Mouse (Mus musculus) layer of hippocampus, postnatal 14 days (tissue): ENCODE data around the gene Irf9. TPM values are rescaled to one million over a fixed set of nuclear protein-coding genes. Genes with fewer than 3 reads are reported as not detected.

Experiments
- DNase-seq, 2 experiments: peaks; one replicate each; pipeline ENCODE4 v3.0.0; 2021 to 2022; ENCODE audit warnings: low spot score in 2 of 2, mixed read lengths in 1 of 2
- total RNA-seq, 2 experiments: library from RNA; stranded (reverse); gene quantifications; 2 replicates each; pipeline ENCODE4 v1.2.3; 2021

The Irf9 gene
- total RNA-seq, 2 experiments from 2014 or later = 8.2 to 8.5 TPM

DNA sequence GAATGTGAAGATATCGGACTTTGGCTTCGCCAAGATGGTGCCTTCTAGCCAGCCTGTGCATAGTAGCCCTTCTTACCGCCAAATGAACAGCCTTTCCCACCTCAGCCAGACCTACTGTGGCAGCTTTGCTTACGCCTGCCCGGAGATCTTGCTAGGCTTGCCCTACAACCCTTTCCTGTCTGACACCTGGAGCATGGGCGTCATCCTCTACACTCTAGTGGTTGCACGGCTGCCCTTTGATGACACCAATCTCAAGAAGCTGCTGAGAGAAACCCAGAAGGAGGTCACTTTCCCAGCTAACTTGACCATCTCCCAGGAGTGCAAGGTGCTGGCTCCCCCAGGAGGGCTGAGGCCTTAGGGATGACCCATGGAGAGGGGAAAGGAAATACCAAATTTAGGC lies 48.2 kb downstream of the Irf9 start:
- no peak for DNase-seq

GRCm38 (mm10) chr14:55656935-55657334 lies 53.6 kb downstream of the Irf9 start:
- no peak for DNase-seq

DNA sequence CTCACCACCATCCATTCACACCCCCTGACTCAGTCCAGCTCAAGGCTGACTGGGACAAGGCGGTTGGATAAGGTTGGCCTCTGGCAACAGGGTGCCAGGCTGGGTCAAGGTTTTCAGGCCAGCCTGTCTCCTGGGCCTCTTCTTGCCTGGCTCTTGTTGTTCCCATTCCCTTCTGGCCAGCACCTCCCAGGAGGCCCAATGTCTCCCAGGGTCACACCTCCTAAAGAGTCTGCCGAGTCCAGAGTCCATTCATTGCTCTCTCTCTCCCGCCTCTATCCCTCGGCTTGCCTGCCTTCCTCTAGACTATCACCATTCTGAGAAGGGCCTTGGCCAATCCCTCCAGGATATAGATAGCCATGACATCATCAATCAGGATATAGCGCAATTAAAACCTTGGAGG lies 54.6 kb downstream of the Irf9 start:
- no peak for DNase-seq

Other genes with a start within 250 kb of the Irf9 start
- 10 to 100 TPM; 17.0 to 21.9 TPM for gene Dhrs4, start 124.8 kb upstream of the Irf9 start, total RNA-seq
- 10 to 100 TPM; 68.3 to 97.6 TPM for gene Carmil3, start 112.9 kb upstream of the Irf9 start, total RNA-seq
- gene Cpne6, start 93.1 kb upstream of the Irf9 start, total RNA-seq = 100 to 1,000 TPM; 544 to 545 TPM
- 1 to 10 TPM; 1.5 to 2.2 TPM for gene Nrl, start 78.6 kb upstream of the Irf9 start, total RNA-seq
- 10 to 100 TPM; 24.0 to 26.8 TPM for gene Pck2, start 63.3 kb upstream of the Irf9 start, total RNA-seq
- 10 to 100 TPM; 66.9 to 72.3 TPM for gene Dcaf11, start 43.6 kb upstream of the Irf9 start, total RNA-seq
- gene A730061H03Rik, start 43.2 kb upstream of the Irf9 start, total RNA-seq = 1 to 10 TPM in 1 of 2 experiments, under 1 TPM in 1; 0.98 to 1.1 TPM
- not detected for gene Fitm1, start 28.0 kb upstream of the Irf9 start, total RNA-seq
- gene Psme1, start 25.4 kb upstream of the Irf9 start, total RNA-seq = 10 to 100 TPM; 59.8 to 64.3 TPM
- 10 to 100 TPM; 39.0 to 42.3 TPM for gene Emc9, start 18.3 kb upstream of the Irf9 start, total RNA-seq
- 10 to 100 TPM; 48.3 to 51.6 TPM for gene Psme2, start 12.5 kb upstream of the Irf9 start, total RNA-seq
- gene Rnf31, start 11.9 kb upstream of the Irf9 start, total RNA-seq = 10 to 100 TPM; 34.6 to 37.0 TPM
- gene Rec8, start 14.5 kb downstream of the Irf9 start, total RNA-seq = 1 to 10 TPM; 2.0 to 2.6 TPM
- 100 to 1,000 TPM; 120 to 145 TPM for gene Ipo4, start 32.4 kb downstream of the Irf9 start, total RNA-seq
- gene Gm49378, start 34.3 kb downstream of the Irf9 start, total RNA-seq = 1 to 10 TPM in 1 of 2 experiments, under 1 TPM in 1; 0.18 to 4.2 TPM
- 10 to 100 TPM; 49.0 to 51.1 TPM for gene Tm9sf1, start 40.2 kb downstream of the Irf9 start, total RNA-seq
- gene Tssk4, start 46.6 kb downstream of the Irf9 start, total RNA-seq = under 1 TPM; 0.81 to 0.90 TPM
- 10 to 100 TPM; 46.9 to 47.8 TPM for gene Mdp1, start 56.9 kb downstream of the Irf9 start, total RNA-seq
- 10 to 100 TPM; 27.5 to 27.6 TPM for gene Gmpr2, start 68.4 kb downstream of the Irf9 start, total RNA-seq
- gene Nedd8, start 68.6 kb downstream of the Irf9 start, total RNA-seq = 100 to 1,000 TPM; 298 to 325 TPM
- 10 to 100 TPM; 13.9 to 17.0 TPM for gene Tinf2, start 78.2 kb downstream of the Irf9 start, total RNA-seq
- under 1 TPM in 1 of 2 experiments, not detected in 1; 0.23 TPM for gene Tgm1, start 110.4 kb downstream of the Irf9 start, total RNA-seq
- 10 to 100 TPM; 41.4 to 41.8 TPM for gene Rabggta, start 118.7 kb downstream of the Irf9 start, total RNA-seq
- gene Dhrs1, start 142.1 kb downstream of the Irf9 start, total RNA-seq = 100 to 1,000 TPM in 1 of 2 experiments, 10 to 100 TPM in 1; 96.3 to 102 TPM
- 10 to 100 TPM; 15.7 to 17.3 TPM for gene Nop9, start 142.1 kb downstream of the Irf9 start, total RNA-seq
- 1 to 10 TPM in 1 of 2 experiments, under 1 TPM in 1; 0.43 to 1.3 TPM for gene Cideb, start 154.9 kb downstream of the Irf9 start, total RNA-seq
- gene Ltb4r2, start 157.9 kb downstream of the Irf9 start, total RNA-seq = under 1 TPM; 0.30 to 0.38 TPM
- gene Ltb4r1, start 162.4 kb downstream of the Irf9 start, total RNA-seq = under 1 TPM; 0.46 to 0.55 TPM
- gene Adcy4, start 180.5 kb downstream of the Irf9 start, total RNA-seq = 1 to 10 TPM; 3.9 to 4.2 TPM
- gene Ripk3, start 185.3 kb downstream of the Irf9 start, total RNA-seq = under 1 TPM; 0.37 to 0.43 TPM
- 1 to 10 TPM; 3.5 to 4.0 TPM for gene Nfatc4, start 219.6 kb downstream of the Irf9 start, total RNA-seq